Mouse (Mus musculus): Measurements from ENCODE around the gene Panx1. TPM values are rescaled to one million over a fixed set of nuclear protein-coding genes. Genes with fewer than 3 reads are reported as not detected.

Gene Panx1
- total and polyA plus RNA-seq, 3 experiments = 10.6 to 20.3 TPM; not detected in 1

GRCm38 (mm10) chr9:15036807-15037206, 8.5 kb downstream of the Panx1 start:
- Histone ChIP-seq H3K27me3 (ENCODE audit: control insufficient read depth in 1 of 2, insufficient read depth in 2 of 2, low read length in 2 of 2) (no peaks in the 10 kb centered on the region), H3K9ac (ENCODE audit: control insufficient read depth, low read depth, low read length, poor library complexity, severe bottlenecking) (no peak overlapping the region), H3K36me3 (ENCODE audit: control insufficient read depth in 1 of 2, insufficient read depth in 2 of 2, low read length in 2 of 2) (no peaks in the 10 kb centered on the region), H3K4me3 (ENCODE audit: control insufficient read depth in 1 of 2, insufficient read depth in 1 of 2, low read depth in 2 of 2, low read length in 2 of 2) (no peak overlapping the region), H3K4me1 (ENCODE audit: control insufficient read depth in 1 of 2, insufficient read depth in 2 of 2, low read length in 2 of 2) (no peaks in the 10 kb centered on the region), H3K79me2 (ENCODE audit: control insufficient read depth, insufficient read depth, low read length, poor library complexity) (no peaks in the 10 kb centered on the region), H3K9me3 (replicated peaks; ENCODE audit: insufficient read depth, low read length) (no peaks in the 10 kb centered on the region), H3K27ac (ENCODE audit: control insufficient read depth, low read depth, low read length) (no peak overlapping the region)
- no peak for DNase-seq (ENCODE audit: low read depth, low spot score)
- no peak for TF ChIP-seq NELFE (IDR thresholded peaks at IDR 0.05; ENCODE audit: low read depth, low read length)
- TF ChIP-seq POLR2A (IDR thresholded peaks at IDR 0.05; ENCODE audit: control insufficient read depth in 1 of 2, insufficient read depth in 1 of 2, low read depth in 1 of 2, low read length in 2 of 2, poor library complexity in 1 of 2) = no peak
- TF ChIP-seq CHD1 (IDR thresholded peaks at IDR 0.05; ENCODE audit: low read depth, low read length) = no peak
- TF ChIP-seq UBTF (IDR thresholded peaks at IDR 0.05; ENCODE audit: borderline replicate concordance, insufficient read depth, low read depth, low read length) = no peak
- TF ChIP-seq CHD2 (IDR thresholded peaks at IDR 0.05; ENCODE audit: low read length) = no peak
- TF ChIP-seq GABPA (IDR thresholded peaks at IDR 0.05; ENCODE audit: low read depth, low read length) = no peak
- no peak for TF ChIP-seq USF2 (IDR thresholded peaks at IDR 0.05; ENCODE audit: borderline replicate concordance in 1 of 2, insufficient read depth in 1 of 2, low read depth in 1 of 2, low read length in 2 of 2)

GRCm38 (mm10) chr9:15036405-15036804, 8.9 kb downstream of the Panx1 start:
- H3K36me3 ChIP-seq (ENCODE audit: control insufficient read depth in 1 of 2, insufficient read depth in 2 of 2, low read length in 2 of 2) = no peaks in the 10 kb centered on the region
- H3K4me1 ChIP-seq (ENCODE audit: control insufficient read depth in 1 of 2, insufficient read depth in 2 of 2, low read length in 2 of 2) = no peaks in the 10 kb centered on the region

GRCm38 (mm10) chr9:15035979-15036378, 9.3 kb downstream of the Panx1 start:
- peak; percentile 51 for DNase-seq (ENCODE audit: low read depth, low spot score)
- Histone ChIP-seq H3K27me3 (ENCODE audit: control insufficient read depth in 1 of 2, insufficient read depth in 2 of 2, low read length in 2 of 2) (no peaks in the 10 kb centered on the region), H3K9me3 (replicated peaks; ENCODE audit: insufficient read depth, low read length) (no peaks in the 10 kb centered on the region), H3K4me3 (ENCODE audit: control insufficient read depth in 1 of 2, insufficient read depth in 1 of 2, low read depth in 2 of 2, low read length in 2 of 2) (no peak overlapping the region), H3K36me3 (ENCODE audit: control insufficient read depth in 1 of 2, insufficient read depth in 2 of 2, low read length in 2 of 2) (no peaks in the 10 kb centered on the region), H3K27ac (ENCODE audit: control insufficient read depth, low read depth, low read length) (no peak overlapping the region), H3K9ac (ENCODE audit: control insufficient read depth, low read depth, low read length, poor library complexity, severe bottlenecking) (no peak overlapping the region), H3K79me2 (ENCODE audit: control insufficient read depth, insufficient read depth, low read length, poor library complexity) (no peaks in the 10 kb centered on the region), H3K4me1 (ENCODE audit: control insufficient read depth in 1 of 2, insufficient read depth in 2 of 2, low read length in 2 of 2) (no peaks in the 10 kb centered on the region)
- TF ChIP-seq CTCF (IDR thresholded peaks at IDR 0.05 in 2 of 3, conservative IDR thresholded peaks at IDR 0.05 in 1 of 3; ENCODE audit: control insufficient read depth in 1 of 3, insufficient read depth in 1 of 3, low read depth in 2 of 3, low read length in 3 of 3, poor library complexity in 1 of 3, severe bottlenecking in 1 of 3) = no peak
- no peak for TF ChIP-seq MEF2A (IDR thresholded peaks at IDR 0.05; ENCODE audit: extremely low read depth, insufficient replicate concordance, low read depth, low read length, poor library complexity, severe bottlenecking)
- no peak for TF ChIP-seq MYC (IDR thresholded peaks at IDR 0.05; ENCODE audit: low read depth, low read length)
- no peak for TF ChIP-seq SMC3 (IDR thresholded peaks at IDR 0.05; ENCODE audit: low read depth, low read length)
- TF ChIP-seq RAD21 (IDR thresholded peaks at IDR 0.05; ENCODE audit: low read depth, low read length) = no peak
- TF ChIP-seq NRF1 (IDR thresholded peaks at IDR 0.05; ENCODE audit: insufficient read depth, low read depth, low read length, poor library complexity, severe bottlenecking) = no peak
- no peak for TF ChIP-seq ZKSCAN1 (IDR thresholded peaks at IDR 0.05; ENCODE audit: low read depth, low read length)
- TF ChIP-seq JUND (IDR thresholded peaks at IDR 0.05; ENCODE audit: low read depth, low read length) = no peak
- no peak for TF ChIP-seq POLR2AphosphoS5 (IDR thresholded peaks at IDR 0.05; ENCODE audit: borderline replicate concordance, low read depth, low read length)
- no peak for TF ChIP-seq GABPA (IDR thresholded peaks at IDR 0.05; ENCODE audit: low read depth, low read length)
- TF ChIP-seq USF2 (IDR thresholded peaks at IDR 0.05; ENCODE audit: borderline replicate concordance in 1 of 2, insufficient read depth in 1 of 2, low read depth in 1 of 2, low read length in 2 of 2) = no peak
- no peak for TF ChIP-seq MYB (IDR thresholded peaks at IDR 0.05; ENCODE audit: low read depth, low read length)
- TF ChIP-seq KAT2A (conservative IDR thresholded peaks at IDR 0.05; ENCODE audit: low read depth, low read length) = no peak
- TF ChIP-seq MXI1 (IDR thresholded peaks at IDR 0.05; ENCODE audit: low read depth, low read length) = no peak

More at GRCm38 (mm10) chr9:15036405-15036804, 8.9 kb downstream of the Panx1 start:
- no peaks in the 10 kb centered on the region for H3K27me3 ChIP-seq (ENCODE audit: control insufficient read depth in 1 of 2, insufficient read depth in 2 of 2, low read length in 2 of 2)
- no peaks in the 10 kb centered on the region for H3K9me3 ChIP-seq (replicated peaks; ENCODE audit: insufficient read depth, low read length)
- no peak overlapping the region for H3K4me3 ChIP-seq (ENCODE audit: control insufficient read depth in 1 of 2, insufficient read depth in 1 of 2, low read depth in 2 of 2, low read length in 2 of 2)
- no peak for DNase-seq (ENCODE audit: low read depth, low spot score)
- TF ChIP-seq SIN3A (IDR thresholded peaks at IDR 0.05; ENCODE audit: low read length) = no peak
- no peak for TF ChIP-seq USF1 (IDR thresholded peaks at IDR 0.05; ENCODE audit: low read depth, low read length)
- no peak for TF ChIP-seq TAL1 (IDR thresholded peaks at IDR 0.05; ENCODE audit: low read length)
- no peak for TF ChIP-seq SMC3 (IDR thresholded peaks at IDR 0.05; ENCODE audit: low read depth, low read length)
- TF ChIP-seq RCOR1 (IDR thresholded peaks at IDR 0.05; ENCODE audit: low read depth, low read length) = no peak
- no peak for TF ChIP-seq ETS1 (IDR thresholded peaks at IDR 0.05; ENCODE audit: low read depth, low read length)
- TF ChIP-seq MAZ (IDR thresholded peaks at IDR 0.05; ENCODE audit: low read depth, low read length) = no peak
- no peak for TF ChIP-seq JUND (IDR thresholded peaks at IDR 0.05; ENCODE audit: low read depth, low read length)
- no peak for TF ChIP-seq NRF1 (IDR thresholded peaks at IDR 0.05; ENCODE audit: insufficient read depth, low read depth, low read length, poor library complexity, severe bottlenecking)
- no peak for TF ChIP-seq POLR2A (IDR thresholded peaks at IDR 0.05; ENCODE audit: control insufficient read depth in 1 of 2, insufficient read depth in 1 of 2, low read depth in 1 of 2, low read length in 2 of 2, poor library complexity in 1 of 2)
- TF ChIP-seq USF2 (IDR thresholded peaks at IDR 0.05; ENCODE audit: borderline replicate concordance in 1 of 2, insufficient read depth in 1 of 2, low read depth in 1 of 2, low read length in 2 of 2) = no peak
- no peak for TF ChIP-seq MAX (IDR thresholded peaks at IDR 0.05; ENCODE audit: low read length)
- no peak for TF ChIP-seq ZKSCAN1 (IDR thresholded peaks at IDR 0.05; ENCODE audit: low read depth, low read length)
- TF ChIP-seq GABPA (IDR thresholded peaks at IDR 0.05; ENCODE audit: low read depth, low read length) = no peak
- TF ChIP-seq BHLHE40 (IDR thresholded peaks at IDR 0.05; ENCODE audit: borderline replicate concordance, low read depth, low read length) = no peak
- no peak for TF ChIP-seq HCFC1 (IDR thresholded peaks at IDR 0.05; ENCODE audit: low read depth, low read length)
- no peak for TF ChIP-seq POLR2AphosphoS2 (IDR thresholded peaks at IDR 0.05; ENCODE audit: low read length)
- no peak for TF ChIP-seq MXI1 (IDR thresholded peaks at IDR 0.05; ENCODE audit: low read depth, low read length)
- no peaks in the 10 kb centered on the region for H3K79me2 ChIP-seq (ENCODE audit: control insufficient read depth, insufficient read depth, low read length, poor library complexity)
- H3K9ac ChIP-seq (ENCODE audit: control insufficient read depth, low read depth, low read length, poor library complexity, severe bottlenecking) = no peak overlapping the region
- H3K27ac ChIP-seq (ENCODE audit: control insufficient read depth, low read depth, low read length) = no peak overlapping the region
